Mouse (Mus musculus) sigmoid colon, adult 10 weeks (tissue): Measurements from ENCODE around the gene Minar1. TPM values are rescaled to one million over a fixed set of nuclear protein-coding genes. Genes with fewer than 3 reads are reported as not detected.

Experiments
- polyA plus RNA-seq: library from polyadenylated mRNA; stranded (reverse); fragments of 350-450 nt; fragmentation: Illumina TruSeq; extraction: RNeasy Lipid Tissue Mini Kit (QIAGEN cat#74804); gene quantifications from one replicate; pipeline ENCODE4 v1.2.3, GENCODE M21; 2014; ENCODE audit warnings: low read depth, low replicate concordance

The Minar1 gene
- polyA plus RNA-seq = 1.1 TPM

DNA sequence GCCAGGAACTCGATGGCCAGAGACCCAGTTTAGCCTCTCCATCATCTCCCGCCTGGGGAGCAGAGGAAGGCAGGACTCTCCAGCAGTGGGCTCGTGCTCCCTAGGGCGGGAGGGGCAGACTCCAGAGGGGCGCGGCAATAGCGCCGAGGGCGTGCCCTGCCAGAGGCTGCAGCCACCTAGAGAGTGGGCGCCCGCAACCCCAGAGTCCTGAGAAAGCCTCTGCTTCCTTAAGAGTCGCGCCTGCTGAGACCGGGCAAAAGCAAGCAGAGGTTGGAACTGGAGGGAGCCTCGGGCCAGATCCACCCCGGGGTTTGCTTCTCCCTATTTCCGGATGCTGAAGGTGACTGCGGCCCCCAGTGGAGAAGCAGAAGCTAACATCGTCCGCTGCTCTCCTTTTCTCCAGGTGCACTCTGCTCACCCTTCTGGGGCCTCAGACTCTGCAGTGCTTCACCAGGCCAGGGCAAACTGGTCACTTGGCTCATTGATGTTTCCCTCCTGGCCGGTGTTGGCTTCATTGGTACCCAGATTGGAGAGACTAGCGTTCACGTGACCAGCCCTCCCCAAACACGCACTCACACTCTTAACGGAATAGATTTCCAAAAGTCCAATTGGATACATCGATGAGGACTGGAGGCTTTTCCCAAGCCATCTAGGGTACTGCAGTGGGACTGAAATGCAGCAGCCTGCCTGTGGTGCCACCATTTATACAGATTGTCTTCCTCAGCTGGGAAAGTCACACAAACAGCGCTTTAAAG is at the start of gene Minar1:
Minar1 (minus strand) TSS at position 120 of the 755 bp plus-strand sequence.

Other genes with a start within 250 kb of the Minar1 start
- gene Tmed3, start 81.9 kb upstream of the Minar1 start, polyA plus RNA-seq = 21.8 TPM
- gene Ankrd34c, start 115.3 kb upstream of the Minar1 start, polyA plus RNA-seq = not detected